Mouse (Mus musculus): ENCODE measurements around the gene Rbbp5.

GRCm38 (mm10) chr1:132434032-132434431 is 43.1 kb upstream of the Rbbp5 start:
- TF ChIP-seq POLR2A (IDR thresholded peaks at IDR 0.05; ENCODE audit: insufficient read depth, low read depth, low read length) (no peak), CTCF (IDR thresholded peaks at IDR 0.05; ENCODE audit: insufficient read depth, low read depth, low read length) (no peak)

All from olfactory bulb, adult 2 months (tissue).